Mouse (Mus musculus) CH12.LX (cell line): ENCODE results near the gene Fgfr2. TPM values are rescaled to one million over a fixed set of nuclear protein-coding genes. Genes with fewer than 3 reads are reported as not detected.

Experiments
- DNase-seq: peaks from one replicate; pipeline ENCODE4 v3.0.0-alpha.2; 2013; ENCODE audit errors: extremely low read depth
- H3K27ac ChIP-seq: 2 replicates; pipeline ENCODE4 v1.5.1; 2012; ENCODE audit warnings: low read depth, mild to moderate bottlenecking, control low read depth, moderate library complexity; ENCODE audit not compliant: insufficient read depth
- H3K27me3 ChIP-seq: replicated peaks from 2 replicates; pipeline ENCODE3; 2012; ENCODE audit warnings: inconsistent platforms
- H3K36me3 ChIP-seq, 2 experiments: replicated peaks in 1 of 2; 2 replicates each; pipeline versions ENCODE3 to v1.6.1; 2012; ENCODE audit warnings: inconsistent platforms in 1 of 2, low read length in 1 of 2, mild to moderate bottlenecking in 1 of 2, mixed read lengths in 1 of 2, moderate library complexity in 1 of 2; ENCODE audit not compliant: control insufficient read depth in 1 of 2, insufficient read depth in 1 of 2
- H3K4me1 ChIP-seq, 2 experiments: 2 replicates each; pipeline ENCODE4 v1.6.1; 2012; ENCODE audit warnings: inconsistent platforms in 1 of 2, moderate library complexity in 1 of 2; ENCODE audit not compliant: insufficient read depth in 2 of 2, control insufficient read depth in 1 of 2
- H3K4me2 ChIP-seq: 2 replicates; pipeline ENCODE4 v1.6.1; 2012; ENCODE audit warnings: low read depth, mild to moderate bottlenecking, control low read depth; ENCODE audit not compliant: poor library complexity, insufficient read depth, severe bottlenecking
- H3K4me3 ChIP-seq, 3 experiments: fragments of 150-350 bp in 1 of 3; sonication (generic) in 1 of 3; replicated peaks in 1 of 3; 2 replicates each; pipeline versions ENCODE3 to v1.5.1; 2011 to 2012; ENCODE audit warnings: low read depth in 2 of 3, low read length in 2 of 3, mild to moderate bottlenecking in 2 of 3, moderate library complexity in 2 of 3, control low read depth in 1 of 3, improper control_type of control experiment in 1 of 3, inconsistent platforms in 1 of 3, mixed read lengths in 1 of 3; ENCODE audit not compliant: poor library complexity in 1 of 3
- H3K79me2 ChIP-seq: replicated peaks from 2 replicates; pipeline ENCODE4 v1.6.1; 2012; ENCODE audit warnings: mild to moderate bottlenecking, moderate library complexity; ENCODE audit not compliant: control insufficient read depth, poor library complexity, insufficient read depth, severe bottlenecking; ENCODE audit errors: extremely low read depth
- H3K9ac ChIP-seq: 2 replicates; pipeline ENCODE4 v1.6.1; 2012; ENCODE audit warnings: low read depth, mild to moderate bottlenecking, control low read depth, moderate library complexity; ENCODE audit not compliant: insufficient read depth
- H3K9me3 ChIP-seq: replicated peaks from 2 replicates; pipeline ENCODE3; 2012; ENCODE audit warnings: low read length, inconsistent platforms, mixed read lengths
- BHLHE40 ChIP-seq: IDR thresholded peaks from 2 replicates; pipeline ENCODE4 v1.6.1; 2011; ENCODE audit warnings: mild to moderate bottlenecking, low read depth, low read length, improper control_type of control experiment
- CHD1 ChIP-seq: IDR thresholded peaks from 2 replicates; pipeline ENCODE4 v1.6.1; 2012; ENCODE audit warnings: low read depth, low read length, improper control_type of control experiment, inconsistent platforms
- CHD2 ChIP-seq: IDR thresholded peaks from 2 replicates; pipeline ENCODE4 v1.6.1; 2011; ENCODE audit warnings: low read length, improper control_type of control experiment
- JUND ChIP-seq: conservative IDR thresholded peaks from 2 replicates; pipeline ENCODE4 v1.6.1; 2011; ENCODE audit warnings: low read depth, low read length, improper control_type of control experiment
- MEF2A ChIP-seq: IDR thresholded peaks from 2 replicates; pipeline ENCODE4 v1.6.1; 2014; ENCODE audit warnings: low read depth, mild to moderate bottlenecking, inconsistent platforms, low read length, improper control_type of control experiment, borderline replicate concordance
- MYC ChIP-seq: IDR thresholded peaks from 2 replicates; pipeline ENCODE4 v1.6.1; 2011; ENCODE audit warnings: low read depth, mild to moderate bottlenecking, improper control_type of control experiment, low read length
- NRF1 ChIP-seq: IDR thresholded peaks from 2 replicates; pipeline ENCODE4 v1.6.1; 2014; ENCODE audit warnings: low read depth, mild to moderate bottlenecking, inconsistent platforms, low read length, improper control_type of control experiment, moderate library complexity
- PAX5 ChIP-seq: IDR thresholded peaks from 2 replicates; pipeline ENCODE4 v1.6.1; 2012; ENCODE audit warnings: low read length, inconsistent platforms, mixed read lengths
- RAD21 ChIP-seq: IDR thresholded peaks from 2 replicates; pipeline ENCODE4 v1.6.1; 2011; ENCODE audit warnings: low read depth, mild to moderate bottlenecking, low read length, improper control_type of control experiment, moderate library complexity
- RCOR1 ChIP-seq: conservative IDR thresholded peaks from 2 replicates; pipeline ENCODE4 v1.6.1; 2012; ENCODE audit warnings: low read depth, mild to moderate bottlenecking, inconsistent platforms, low read length, improper control_type of control experiment
- TBP ChIP-seq: conservative IDR thresholded peaks from 2 replicates; pipeline ENCODE4 v1.6.1; 2011; ENCODE audit warnings: low read depth, low read length, improper control_type of control experiment
- TCF12 ChIP-seq: IDR thresholded peaks from 2 replicates; pipeline ENCODE4 v1.6.1; 2014; ENCODE audit warnings: low read depth, mild to moderate bottlenecking, inconsistent platforms, low read length, improper control_type of control experiment
- USF1 ChIP-seq: IDR thresholded peaks from 2 replicates; pipeline ENCODE4 v1.6.1; 2014; ENCODE audit warnings: low read depth, mild to moderate bottlenecking, inconsistent platforms, low read length, improper control_type of control experiment
- USF2 ChIP-seq: conservative IDR thresholded peaks from 2 replicates; pipeline ENCODE4 v1.6.1; 2011; ENCODE audit warnings: low read depth, low read length, improper control_type of control experiment
- ZC3H11A ChIP-seq: IDR thresholded peaks from 2 replicates; pipeline ENCODE4 v1.6.1; 2012; ENCODE audit warnings: low read depth, mild to moderate bottlenecking, inconsistent platforms, low read length, improper control_type of control experiment
- ZKSCAN1 ChIP-seq: IDR thresholded peaks from 2 replicates; pipeline ENCODE4 v1.6.1; 2012; ENCODE audit warnings: low read depth, inconsistent platforms, low read length, improper control_type of control experiment, borderline replicate concordance
- dilution Hi-C: fragments of 300-500 bp; cut with MboI; formaldehyde crosslinking; loops from 2 replicates; pipeline ENCODE4 v1.14.3; 2020; ENCODE audit warnings: low sequenced_read_pairs; ENCODE audit not compliant: extremely low pct_unique_long_range_greater_than_20kb, extremely low pct_ligation_motif_present
- in situ Hi-C: fragments of 300-500 bp; cut with MboI; formaldehyde crosslinking; loops from 3 replicates; pipeline ENCODE4 v1.14.3; 2019; ENCODE audit warnings: low sequenced_read_pairs, low pct_ligation_motif_present, low pct_unique_long_range_greater_than_20kb, mixed read lengths
- polyA plus RNA-seq: library from polyadenylated mRNA; unstranded; fragments of >175 nt; gene quantifications from 2 replicates; pipeline ENCODE4 v1.2.1, GENCODE M21; 2012; ENCODE audit warnings: low read depth; ENCODE audit not compliant: insufficient read length
- total RNA-seq, 2 experiments: library from RNA; depleted of rRNA; stranded (reverse); fragments of 300-350 nt in 1 of 2; fragments of >200 nt in 1 of 2; gene quantifications; 2 replicates each; pipeline ENCODE4 v1.2.3; 2012 to 2014

Gene Fgfr2
- total and polyA plus RNA-seq, 3 experiments = not detected

- Histone ChIP-seq H3K27me3 (peaks cover 93% of the 10 kb centered on the region), H3K27ac (no peak overlapping the region), H3K79me2 (no peaks in the 10 kb centered on the region), H3K36me3 (no peaks in the 10 kb centered on the region), H3K4me2 (no peak overlapping the region), H3K9me3 (no peaks in the 10 kb centered on the region), H3K9ac (no peak overlapping the region), H3K4me1 (no peaks in the 10 kb centered on the region), H3K4me3 (no peak overlapping the region)
- no peak for DNase-seq
- in situ Hi-C loops (no loop called here), dilution Hi-C loops (no loop called here)
- TF ChIP-seq BHLHE40 = no peak
- TF ChIP-seq RCOR1 = no peak
Measured at GRCm38 (mm10) chr7:131812116-131812515, 1311.0 kb downstream of the Fgfr2 start.

DNA sequence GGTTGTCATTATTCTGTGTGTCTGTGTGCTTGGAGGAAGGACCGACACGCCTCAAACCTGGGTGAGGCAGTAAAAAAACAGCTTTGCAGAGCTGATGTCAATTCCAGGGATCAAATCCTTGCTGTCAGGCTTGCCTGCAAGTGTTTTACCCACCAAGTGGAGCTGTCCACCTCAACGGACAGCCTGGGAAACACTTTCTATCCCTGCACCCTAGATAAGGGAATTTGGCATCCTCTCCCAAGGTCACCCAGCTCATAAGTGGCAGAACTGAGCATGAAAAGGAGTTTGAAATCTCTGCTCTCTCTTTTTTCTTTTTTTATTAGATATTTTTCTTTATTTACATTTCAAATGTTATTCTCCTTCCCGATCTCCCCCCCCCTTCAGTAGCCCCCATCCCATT lies 1312.2 kb downstream of the Fgfr2 start:
- H3K4me2 ChIP-seq = no peak overlapping the region
- no peaks in the 10 kb centered on the region for H3K4me1 ChIP-seq
- no peaks in the 10 kb centered on the region for H3K9me3 ChIP-seq
- H3K79me2 ChIP-seq = no peaks in the 10 kb centered on the region
- DNase-seq = no peak
- in situ Hi-C loops = no loop called here
- H3K36me3 ChIP-seq = no peaks in the 10 kb centered on the region
- H3K27ac ChIP-seq = no peak overlapping the region
- no peak overlapping the region for H3K9ac ChIP-seq
- no peak for TF ChIP-seq ZC3H11A
- TF ChIP-seq ZKSCAN1 = no peak
- TF ChIP-seq PAX5 = no peak
- no peak for TF ChIP-seq CHD2
- no peak for TF ChIP-seq TBP
- peaks cover 93% of the 10 kb centered on the region for H3K27me3 ChIP-seq
- no peak overlapping the region for H3K4me3 ChIP-seq
- dilution Hi-C loops = no loop called here

GRCm38 (mm10) chr7:131809584-131810181 lies 1313.5 kb downstream of the Fgfr2 start:
- no peaks in the 10 kb centered on the region for H3K9me3 ChIP-seq
- H3K79me2 ChIP-seq = no peaks in the 10 kb centered on the region
- H3K27ac ChIP-seq = no peak overlapping the region
- DNase-seq = no peak
- in situ Hi-C loops (no loop called here), dilution Hi-C loops (no loop called here)
- H3K27me3 ChIP-seq = peaks cover 93% of the 10 kb centered on the region
- H3K36me3 ChIP-seq = no peaks in the 10 kb centered on the region
- no peaks in the 10 kb centered on the region for H3K4me1 ChIP-seq
- no peak overlapping the region for H3K4me3 ChIP-seq
- no peak overlapping the region for H3K4me2 ChIP-seq
- TF ChIP-seq CHD1 = no peak
- no peak for TF ChIP-seq CHD2
- no peak for TF ChIP-seq PAX5
- TF ChIP-seq RCOR1 = no peak
- no peak for TF ChIP-seq MYC
- no peak for TF ChIP-seq RAD21
- no peak for TF ChIP-seq MEF2A
- no peak for TF ChIP-seq USF1
- no peak for TF ChIP-seq JUND
- TF ChIP-seq USF2 = no peak
- TF ChIP-seq TCF12 = no peak
- TF ChIP-seq NRF1 = no peak
- TF ChIP-seq TBP = no peak
- TF ChIP-seq BHLHE40 = no peak
- no peak for TF ChIP-seq ZKSCAN1
- H3K9ac ChIP-seq = no peak overlapping the region
